Mouse (Mus musculus): ENCODE data around the gene Cept1. TPM values are rescaled to one million over a fixed set of nuclear protein-coding genes. Genes with fewer than 3 reads are reported as not detected.
A peak's percentile ranks its signal among the peaks of the same experiment; 100 is the strongest.

Gene Cept1
- total and polyA plus RNA-seq, 3 experiments: 4.9 to 44.4 (median 42.2) TPM

- no peak for DNase-seq
These were observed 52.1 kb downstream of the Cept1 start for GRCm38 (mm10) chr3:106495346-106496044.

DNA sequence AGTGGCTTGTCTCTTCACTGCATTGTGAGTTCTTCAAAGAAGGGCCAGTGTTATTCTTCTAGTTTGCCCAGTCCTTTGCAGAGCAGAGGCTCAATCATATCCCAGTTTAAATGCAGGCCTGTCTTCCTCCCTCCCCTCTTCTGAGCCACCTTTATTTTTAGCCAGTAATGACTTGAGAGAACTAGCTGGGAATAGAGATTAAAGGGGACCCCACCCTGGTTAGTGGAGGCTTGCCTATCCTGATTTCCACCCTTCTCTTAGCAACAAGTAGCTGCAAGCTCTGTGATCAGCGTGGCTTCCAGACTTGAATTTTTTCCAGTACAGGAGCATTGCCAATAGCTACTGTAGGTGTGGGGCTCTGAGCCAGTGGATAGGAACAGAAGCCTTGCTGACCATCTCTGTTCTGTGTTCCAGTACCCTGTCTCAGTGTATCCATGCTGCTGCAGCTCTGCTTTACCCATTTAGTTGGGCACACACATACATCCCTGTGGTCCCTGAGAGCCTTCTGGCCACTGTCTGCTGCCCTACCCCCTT is 53.1 kb downstream of the Cept1 start:
- DNase-seq: no peak

- no peak for DNase-seq
These were observed 53.7 kb downstream of the Cept1 start for GRCm38 (mm10) chr3:106493882-106494281.

GRCm38 (mm10) chr3:106493202-106493601 is 54.4 kb downstream of the Cept1 start:
- no peak for DNase-seq

DNA sequence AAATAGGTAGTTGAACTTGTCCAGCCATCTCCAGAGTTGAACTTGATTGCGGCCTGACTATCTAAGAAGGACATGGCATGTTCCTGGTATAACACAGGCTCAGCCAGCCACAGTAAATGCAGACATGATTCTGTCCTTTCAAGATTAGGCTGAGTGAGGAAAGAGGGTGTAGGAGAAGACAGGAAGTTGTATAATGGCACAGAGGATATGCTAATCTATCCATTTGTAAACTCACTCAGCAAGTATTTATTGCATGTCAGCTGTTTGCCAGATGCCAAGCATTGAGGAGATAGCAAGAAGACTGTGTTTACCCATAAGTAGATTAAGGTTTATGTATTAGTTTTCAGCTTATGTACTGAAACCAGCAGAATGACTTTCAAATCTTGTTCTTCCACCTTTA is 54.9 kb downstream of the Cept1 start:
- no peak for DNase-seq

DNA sequence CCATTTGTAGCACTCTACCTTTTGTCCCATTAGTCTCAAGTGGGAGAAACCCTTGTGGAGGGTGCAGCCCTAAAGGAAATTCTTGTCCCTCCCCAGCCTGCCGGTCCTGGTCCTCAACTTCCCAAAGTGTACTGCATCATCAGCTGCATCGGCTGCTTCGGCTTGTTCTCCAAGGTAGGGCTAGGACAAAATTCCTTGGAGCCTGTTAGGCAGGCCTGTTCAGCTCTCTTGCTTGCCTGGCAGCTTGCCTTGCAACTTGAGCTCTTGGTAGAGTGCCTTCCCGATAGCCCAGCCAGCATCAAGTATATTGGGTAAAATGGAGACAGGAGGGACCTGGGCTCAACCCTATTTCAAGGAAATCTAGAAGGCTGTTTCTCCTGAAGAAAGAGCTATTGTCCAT is 57.4 kb downstream of the Cept1 start:
- DNase-seq: no peak

DNA sequence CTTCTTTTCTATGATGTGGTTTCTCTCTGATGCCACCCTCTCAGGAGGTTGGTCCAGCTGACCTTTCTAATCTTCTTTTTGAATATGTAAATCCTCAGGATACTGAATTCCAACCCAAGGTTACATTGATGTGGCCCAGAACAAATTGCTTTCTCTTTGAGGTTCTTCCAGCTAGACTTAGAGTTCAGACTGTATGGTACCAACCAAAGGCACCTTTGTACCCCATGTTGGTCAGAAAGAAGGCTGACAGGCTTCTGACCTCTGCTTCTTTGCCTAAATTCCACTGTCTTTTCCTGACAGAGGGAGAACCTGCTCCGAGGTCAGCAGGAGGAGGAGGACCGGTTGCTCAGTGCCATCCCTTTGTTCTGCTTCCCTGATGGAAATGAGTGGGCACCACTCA is 60.1 kb downstream of the Cept1 start:
- no peak for DNase-seq

- peak; percentile 48 for DNase-seq
These were observed 61.8 kb downstream of the Cept1 start for GRCm38 (mm10) chr3:106485810-106486209.

GRCm38 (mm10) chr3:106484861-106485260 is 62.7 kb downstream of the Cept1 start:
- DNase-seq: no peak

GRCm38 (mm10) chr3:106483796-106484405 is 63.7 kb downstream of the Cept1 start:
- DNase-seq: no peak

- no peak for DNase-seq
These were observed 64.3 kb downstream of the Cept1 start for GRCm38 (mm10) chr3:106483297-106483696.

- DNase-seq: peak; percentile 67
These were observed 65.1 kb downstream of the Cept1 start, which contains the start of gene Dennd2d for GRCm38 (mm10) chr3:106482281-106483081. TSS of gene Dennd2d (plus strand) at chr3:106482405.

- no peak for DNase-seq
These were observed 70.7 kb downstream of the Cept1 start for GRCm38 (mm10) chr3:106476863-106477262.

GRCm38 (mm10) chr3:106474210-106474609 is 73.4 kb downstream of the Cept1 start:
- no peak for DNase-seq

DNA sequence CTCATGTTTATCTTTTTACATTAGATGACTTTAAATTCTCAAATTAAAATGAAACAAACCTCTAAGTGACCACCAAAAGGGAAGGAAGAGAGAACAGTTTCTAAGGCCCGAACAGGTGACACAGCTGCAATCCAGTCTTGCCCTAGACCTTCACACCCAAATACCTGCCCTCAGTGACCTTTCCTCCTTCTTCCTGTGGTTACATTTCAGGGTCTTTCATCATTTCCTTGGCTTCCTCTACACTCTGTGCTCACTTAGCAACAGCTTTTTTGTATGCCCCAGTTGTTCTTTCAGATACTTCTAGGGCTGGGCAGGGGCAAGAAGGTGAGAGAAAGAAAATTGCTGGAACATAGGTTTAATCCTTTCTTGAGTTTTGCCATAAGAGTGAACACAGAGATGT is 82.9 kb downstream of the Cept1 start:
- no peak for DNase-seq

- DNase-seq: no peak
These were observed 85.1 kb downstream of the Cept1 start for GRCm38 (mm10) chr3:106462493-106462892.

DNA sequence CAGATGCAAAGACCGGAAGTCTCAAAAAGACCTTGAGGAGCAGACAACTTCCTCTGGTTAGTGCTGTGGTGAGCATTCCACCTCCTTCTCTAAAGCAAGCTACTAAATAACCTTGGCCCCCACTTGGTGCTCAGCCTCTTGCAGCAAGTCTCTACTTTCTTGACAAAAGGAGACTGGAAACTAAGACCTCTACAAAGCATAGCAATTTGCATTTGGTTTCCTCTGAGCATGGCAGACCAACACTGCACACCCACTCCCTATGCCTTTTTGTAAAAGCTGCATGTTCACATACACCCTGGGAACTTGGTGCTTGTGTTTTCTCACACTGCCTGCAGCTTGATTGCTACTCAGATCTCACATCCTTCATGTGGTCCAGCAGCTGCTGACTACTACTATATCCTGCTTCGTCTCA is 85.5 kb downstream of the Cept1 start:
- no peak for DNase-seq

DNA sequence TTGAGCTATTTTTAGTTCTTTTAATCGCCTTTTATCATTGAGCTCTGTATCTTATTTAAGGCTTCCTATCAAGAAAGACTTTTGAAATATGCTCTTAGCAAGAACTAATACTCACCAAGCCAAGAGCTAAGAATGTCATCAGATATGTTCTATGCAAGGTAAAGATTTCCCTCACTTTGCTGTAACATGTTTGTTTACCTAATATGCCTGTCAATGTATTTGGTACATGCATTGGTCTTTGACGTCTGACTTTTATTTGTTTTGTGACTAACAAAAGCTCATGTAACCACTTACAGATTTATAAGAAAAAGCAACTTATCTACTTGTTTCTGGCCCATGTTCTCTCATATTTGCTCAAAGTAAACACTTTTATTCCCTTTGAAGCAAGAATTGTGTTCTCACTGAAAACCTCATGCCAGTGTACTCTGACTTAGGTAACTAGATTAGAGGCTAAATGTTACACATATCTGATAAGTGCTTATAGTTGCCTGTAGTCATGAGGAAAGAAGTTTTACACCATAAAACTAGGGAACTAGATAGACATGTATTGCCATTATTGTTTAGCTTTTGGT is 90.2 kb downstream of the Cept1 start:
- no peak for DNase-seq

- no peak for DNase-seq
These were observed 95.0 kb downstream of the Cept1 start for GRCm38 (mm10) chr3:106452616-106453015.

Data from adrenal gland, adult 2 months (tissue).